Mouse (Mus musculus) left cerebral cortex, adult 8-10 months (tissue): ENCODE results near the gene Polr3h. TPM values are rescaled to one million over a fixed set of nuclear protein-coding genes. Genes with fewer than 3 reads are reported as not detected.

Source experiments
- DNase-seq, 2 experiments: peaks; one replicate each; pipeline ENCODE4 v3.0.0; 2022; ENCODE audit warnings: low spot score in 2 of 2
- total RNA-seq, 4 experiments: library from RNA; stranded (reverse); gene quantifications; 2 replicates each; pipeline ENCODE4 v1.2.4; 2022

The Polr3h gene
- total RNA-seq, 4 experiments from 2014 or later: 52.4 to 56.6 (median 55.3) TPM

- no peak for DNase-seq
These were observed 23.6 kb upstream of the Polr3h start for GRCm38 (mm10) chr15:81949476-81950131.

DNA sequence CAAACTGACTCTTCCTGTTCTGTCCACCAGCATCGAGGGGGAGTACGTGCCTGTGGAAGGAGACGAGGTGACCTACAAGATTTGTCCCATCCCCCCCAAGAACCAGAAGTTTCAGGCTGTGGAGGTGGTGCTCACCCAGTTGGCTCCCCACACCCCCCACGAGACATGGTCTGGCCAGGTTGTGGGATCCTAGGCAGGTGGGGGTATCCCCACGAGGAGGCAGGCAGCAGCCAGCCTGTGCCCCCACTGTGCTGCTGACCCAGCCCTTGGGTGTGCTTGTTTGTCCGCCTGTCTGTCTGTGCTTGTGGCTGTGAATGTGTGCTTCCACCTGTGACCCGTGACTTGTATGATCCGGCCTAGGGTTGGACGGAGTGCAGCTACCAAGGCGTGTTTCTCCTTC, 23.0 kb upstream of the Polr3h start:
- DNase-seq: no peak

- DNase-seq: no peak
These were observed 17.2 kb upstream of the Polr3h start for GRCm38 (mm10) chr15:81943176-81943749.

GRCm38 (mm10) chr15:81941010-81941409, 15.0 kb upstream of the Polr3h start:
- DNase-seq: no peak

DNA sequence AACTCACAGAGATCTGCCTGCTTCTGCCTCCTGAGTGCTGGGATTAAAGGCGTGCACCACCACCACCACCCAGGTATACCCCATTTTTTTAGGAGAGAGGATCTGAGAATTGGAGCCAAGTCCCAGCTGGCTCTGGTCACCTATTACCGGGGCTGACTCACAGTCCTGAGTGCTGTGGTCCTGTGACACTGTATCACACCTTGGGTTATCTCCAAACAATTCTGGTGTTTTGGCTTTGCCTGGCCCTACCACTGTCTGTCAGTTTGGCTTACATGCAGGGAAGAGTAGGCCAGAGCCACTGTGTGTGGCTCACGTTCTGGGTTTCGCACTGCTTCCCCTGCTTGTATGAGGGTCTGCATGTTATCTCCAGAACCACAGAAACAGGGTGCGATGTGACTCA, 14.2 kb upstream of the Polr3h start:
- DNase-seq: no peak

- no peak for DNase-seq
These were observed 13.7 kb upstream of the Polr3h start for GRCm38 (mm10) chr15:81939774-81940173.

- no peak for DNase-seq
These were observed 13.2 kb upstream of the Polr3h start for GRCm38 (mm10) chr15:81939157-81939715.

DNA sequence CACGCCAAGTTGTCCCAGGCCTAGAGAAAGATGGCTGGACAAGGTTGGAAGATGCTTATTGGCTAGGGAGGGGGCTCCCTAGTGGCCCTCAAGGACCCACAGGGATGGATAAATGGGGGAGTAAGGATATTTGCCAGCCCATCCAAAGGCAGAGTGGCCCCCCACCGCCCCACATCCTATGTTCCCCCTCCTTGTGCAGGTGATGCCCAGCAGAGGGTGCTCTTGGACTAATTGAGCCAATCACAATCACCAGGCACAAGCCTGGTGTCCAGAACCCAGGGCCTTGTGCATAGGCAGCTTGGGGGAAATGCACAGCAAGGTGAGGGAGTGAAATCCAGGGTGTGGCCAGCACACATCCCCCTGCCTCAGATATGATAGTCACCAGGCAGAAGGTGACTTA, 12.2 kb upstream of the Polr3h start:
- DNase-seq: no peak

DNA sequence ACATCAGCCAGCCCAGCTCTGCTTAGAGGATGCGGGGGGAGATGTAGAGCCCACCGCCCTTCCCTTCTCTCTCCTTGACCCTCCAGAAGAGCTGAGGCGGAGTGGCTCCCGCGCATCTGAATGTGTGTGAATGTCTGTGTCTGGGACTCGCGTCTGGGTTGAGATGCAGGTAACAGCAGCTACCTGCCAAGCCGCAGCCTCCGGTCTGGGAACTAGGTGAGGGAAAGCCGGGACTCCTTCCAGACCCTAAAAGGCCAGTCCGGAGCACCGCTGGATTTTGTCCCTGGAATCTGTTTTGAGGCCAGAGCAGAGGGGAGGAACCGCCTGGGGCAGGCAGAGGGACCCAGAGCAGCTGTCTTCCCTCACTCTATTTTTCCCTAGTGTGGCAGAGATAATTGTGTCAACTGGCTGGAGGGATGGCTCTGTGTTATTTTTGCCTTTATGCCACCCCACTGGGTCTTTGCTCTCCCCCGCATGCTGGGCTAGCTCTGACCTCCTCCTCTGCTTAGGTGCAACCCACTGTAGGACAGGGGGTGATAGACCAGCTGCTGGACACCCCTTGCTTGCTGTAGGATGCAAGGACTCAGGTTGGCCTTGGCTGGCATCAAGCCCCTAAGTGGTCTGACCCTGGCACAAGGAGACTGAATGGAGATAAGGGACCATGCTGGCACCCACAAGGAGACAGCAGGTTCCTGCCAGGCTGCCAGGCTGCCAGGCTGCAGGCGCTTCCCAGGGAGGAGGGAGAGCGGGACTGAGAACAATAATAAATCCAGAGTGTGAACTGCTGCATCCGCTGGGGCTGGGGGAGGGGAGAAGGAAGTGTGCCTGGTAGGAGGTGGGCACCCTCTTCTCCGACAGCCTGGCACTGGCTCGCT, 11.3 kb upstream of the Polr3h start:
- peak; percentile 52 to 78 for DNase-seq

- peak in 1 of 2 experiments; percentile 56 for DNase-seq
These were observed 10.6 kb upstream of the Polr3h start, which contains the start of gene Csdc2 for GRCm38 (mm10) chr15:81936679-81937078. Gene Csdc2 (plus strand): TSS chr15:81936759.

- no peak for DNase-seq
These were observed 10.0 kb upstream of the Polr3h start for GRCm38 (mm10) chr15:81935869-81936637.

DNA sequence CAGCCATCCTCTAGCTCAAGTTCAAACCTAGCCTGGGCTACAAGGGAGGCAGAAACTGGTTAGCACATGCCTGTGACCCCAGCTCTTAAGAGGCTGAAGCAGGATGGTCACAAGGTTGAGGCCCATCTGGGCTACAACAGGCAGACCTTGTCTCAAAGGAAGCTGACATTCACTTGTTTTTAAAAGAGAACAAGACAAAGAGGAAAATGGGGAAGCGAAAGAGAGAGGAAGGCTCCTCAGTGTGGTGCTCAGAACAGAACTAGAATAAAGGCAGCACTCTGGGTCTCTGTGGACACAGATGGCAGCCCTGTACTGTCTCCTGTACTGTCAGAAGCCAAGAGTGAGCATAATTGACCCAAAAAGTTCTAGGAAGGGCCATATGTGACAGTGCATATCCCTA, 7.9 kb upstream of the Polr3h start:
- no peak for DNase-seq

DNA sequence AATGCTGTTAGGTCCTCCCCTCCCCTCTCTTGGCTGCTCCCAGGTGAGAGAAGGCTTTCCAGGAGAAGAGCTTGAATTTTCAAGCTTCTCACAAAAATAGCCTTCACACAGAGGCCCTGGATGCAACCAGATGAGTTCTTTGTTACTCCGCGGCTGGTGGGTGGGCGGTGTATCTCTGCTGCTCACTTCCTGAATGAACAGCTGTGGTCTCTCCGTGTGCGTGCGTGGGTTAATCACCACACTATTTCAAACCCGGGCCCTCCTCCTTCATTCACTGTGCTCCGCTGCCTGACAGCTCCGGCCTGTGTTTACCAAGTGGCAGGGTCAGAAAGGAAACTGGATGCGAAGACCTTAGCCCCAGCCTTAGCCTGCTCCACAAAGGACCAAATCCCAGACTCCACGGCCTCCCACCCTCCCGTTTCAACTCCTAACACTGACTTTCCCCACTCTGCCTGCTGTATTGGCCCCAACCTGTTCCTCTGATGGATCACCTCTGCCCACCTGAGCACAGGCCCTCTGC, 7.0 kb upstream of the Polr3h start:
- peak in 1 of 2 experiments; percentile 85 for DNase-seq

DNA sequence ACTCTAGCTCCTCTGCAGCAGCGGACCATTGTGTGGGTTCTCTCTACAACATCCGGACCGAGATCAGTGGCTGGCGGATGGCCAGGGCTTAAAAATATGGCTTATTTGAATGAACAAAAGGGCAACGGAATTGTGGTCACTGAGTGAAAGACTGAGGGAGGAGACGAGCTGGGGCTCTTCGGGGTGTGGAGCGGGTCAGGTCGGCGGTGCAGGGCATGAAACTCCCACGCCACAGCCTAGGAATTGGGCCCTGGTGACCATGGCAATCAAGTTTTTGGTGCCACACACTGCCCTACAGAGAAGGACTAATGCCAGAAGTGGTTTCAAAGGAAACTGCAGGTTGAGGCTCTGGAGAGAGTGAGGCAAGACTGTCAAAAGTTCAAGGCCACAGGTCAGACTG, 2.2 kb upstream of the Polr3h start:
- no peak for DNase-seq

- no peak for DNase-seq
These were observed 1.7 kb upstream of the Polr3h start for GRCm38 (mm10) chr15:81927741-81928140.

- no peak for DNase-seq
These were observed 394 bp upstream of the Polr3h start for GRCm38 (mm10) chr15:81926446-81926822.

DNA sequence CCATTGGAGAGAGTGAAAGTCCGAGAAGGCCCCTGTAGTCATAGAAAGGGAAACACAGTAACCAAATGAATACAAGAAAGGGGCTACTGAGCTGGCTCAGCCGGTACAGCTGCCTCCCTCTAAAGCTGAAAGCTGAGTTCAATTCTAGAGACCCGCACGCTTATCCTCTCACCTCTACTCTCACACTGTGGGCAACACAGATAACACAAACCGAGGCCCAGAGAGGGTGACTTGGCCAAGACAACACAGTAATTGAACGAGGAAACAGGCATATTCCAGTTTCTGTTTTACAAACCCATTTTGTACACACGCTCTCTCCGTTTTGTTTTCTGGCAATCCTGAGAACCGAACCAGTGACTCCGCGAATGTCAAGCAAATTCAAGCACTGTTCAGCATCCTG, 1.1 kb downstream of the Polr3h start:
- DNase-seq: no peak

GRCm38 (mm10) chr15:81921255-81921654, 4.8 kb downstream of the Polr3h start:
- no peak for DNase-seq

DNA sequence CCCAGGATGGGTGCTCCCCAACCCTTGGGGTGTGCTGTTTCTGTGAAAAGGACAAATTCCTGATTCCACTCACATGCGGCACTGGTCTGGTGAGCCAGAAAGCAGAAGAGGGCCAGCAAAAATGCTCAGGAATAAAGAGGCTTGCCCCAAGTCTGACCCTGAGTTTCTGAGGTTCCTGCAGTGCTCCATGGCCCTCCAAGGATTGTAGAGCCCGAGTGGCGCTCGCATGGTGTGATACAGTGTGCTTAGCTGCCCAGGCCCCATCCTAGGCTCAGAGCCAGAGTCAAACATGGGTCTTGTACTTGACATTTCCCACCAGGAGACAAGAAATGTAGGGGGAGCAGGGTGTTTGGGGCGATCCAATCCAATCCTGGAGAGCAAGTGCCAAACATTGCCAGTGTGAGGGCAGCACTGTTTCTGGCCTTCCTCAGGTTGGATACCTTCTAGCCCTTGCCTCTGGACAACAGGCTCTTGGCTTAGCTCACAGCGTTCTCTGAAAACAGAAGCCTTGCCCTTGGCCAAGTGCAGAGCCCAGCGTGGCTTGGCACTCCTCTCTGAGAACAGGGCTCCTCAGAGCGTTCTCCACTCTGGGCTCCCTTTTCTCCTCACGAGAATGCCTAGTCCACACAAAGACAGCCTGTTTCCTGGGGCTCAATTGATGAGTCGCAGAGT, 5.4 kb downstream of the Polr3h start:
- DNase-seq: no peak

DNA sequence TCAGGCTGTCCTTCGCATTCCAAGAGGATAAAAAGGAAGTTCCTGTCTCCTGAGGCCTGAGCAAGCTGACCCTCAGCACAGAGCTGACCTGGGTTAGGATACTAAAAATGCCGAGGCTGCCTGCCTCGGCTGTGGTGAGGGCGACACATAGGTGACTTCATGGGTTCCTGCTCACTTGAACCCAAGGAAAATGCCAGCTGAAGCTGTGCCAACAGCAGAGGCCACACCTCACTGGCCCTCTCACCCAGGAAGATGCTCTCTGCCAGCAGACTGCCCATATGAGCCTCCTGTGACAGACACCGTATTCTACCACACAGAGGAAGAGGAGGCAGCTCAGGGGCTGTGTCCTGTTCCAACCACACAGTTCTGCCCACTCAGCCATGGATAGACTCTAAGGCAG, 7.0 kb downstream of the Polr3h start:
- no peak for DNase-seq
